Mouse (Mus musculus): ENCODE data around the gene Olfr57. TPM values are rescaled to one million over a fixed set of nuclear protein-coding genes. Genes with fewer than 3 reads are reported as not detected.
"Not testable (repeated sequence)": the region's sequence is repeated elsewhere in the genome, so short reads cannot be mapped to it uniquely, and the experiment has no call there.

The Olfr57 gene
- not detected for polyA plus RNA-seq (2017; shearing (Covaris generic))

- ATAC-seq = no peak
Measured at GRCm38 (mm10) chr10:79028441-79028840, at the start of gene Olfr57. TSS of gene Olfr57 (plus strand) at chr10:79028741.

GRCm38 (mm10) chr10:78980750-78981149 lies 47.8 kb upstream of the Olfr57 start, which contains the start of gene Olfr1352:
TSS of gene Olfr1352 (plus strand) at chr10:78981050.
- no peak for ATAC-seq

GRCm38 (mm10) chr10:79012172-79012571 lies 16.4 kb upstream of the Olfr57 start, which contains the start of gene Olfr1351:
TSS of gene Olfr1351 (plus strand) at chr10:79012472.
- no peak for ATAC-seq

GRCm38 (mm10) chr10:79042457-79042856 lies 13.9 kb downstream of the Olfr57 start:
- not testable (repeated sequence) for ATAC-seq

GRCm38 (mm10) chr10:79057370-79057769 lies 28.8 kb downstream of the Olfr57 start:
- not testable (repeated sequence) for ATAC-seq

Other genes starting within 250 kb of the Olfr57 start
- gene Slc1a6, start 248.2 kb upstream of the Olfr57 start, polyA plus RNA-seq (2017; shearing (Covaris generic)) = not detected
- gene Olfr1356, start 176.6 kb upstream of the Olfr57 start, polyA plus RNA-seq (2017; shearing (Covaris generic)) = not detected
- not detected for gene Olfr1355, start 153.2 kb upstream of the Olfr57 start, polyA plus RNA-seq (2017; shearing (Covaris generic))
- not detected for gene Olfr1354, start 115.6 kb upstream of the Olfr57 start, polyA plus RNA-seq (2017; shearing (Covaris generic))
- not detected for gene Olfr8, start 78.1 kb upstream of the Olfr57 start, polyA plus RNA-seq (2017; shearing (Covaris generic))
- not detected for gene Olfr1353, start 65.4 kb upstream of the Olfr57 start, polyA plus RNA-seq (2017; shearing (Covaris generic))
- gene Olfr1352, start 47.7 kb upstream of the Olfr57 start, polyA plus RNA-seq (2017; shearing (Covaris generic)) = not detected
- not detected for gene Olfr1351, start 16.3 kb upstream of the Olfr57 start, polyA plus RNA-seq (2017; shearing (Covaris generic))
- gene 2610008E11Rik, start 68.9 kb downstream of the Olfr57 start, polyA plus RNA-seq (2017; shearing (Covaris generic)) = 10 to 100 TPM; 16.2 to 26.8 (median 18.4) TPM
- gene Vmn2r80, start 120.0 kb downstream of the Olfr57 start, polyA plus RNA-seq (2017; shearing (Covaris generic)) = not detected
- gene Vmn2r81, start 219.0 kb downstream of the Olfr57 start, polyA plus RNA-seq (2017; shearing (Covaris generic)) = not detected